Mouse (Mus musculus) cerebral cortex, adult 2 months (tissue): Measurements from ENCODE around the gene Sptb.

Experiments used
- WGBS: fragments of 180-500 bp; shearing (Covaris S2); methylation state at CpG from one replicate; pipeline ENCODE4 v1.1.7; 2018; 5-methylcytosine and 5-hydroxymethylcytosine counted together

The Sptb gene

DNA sequence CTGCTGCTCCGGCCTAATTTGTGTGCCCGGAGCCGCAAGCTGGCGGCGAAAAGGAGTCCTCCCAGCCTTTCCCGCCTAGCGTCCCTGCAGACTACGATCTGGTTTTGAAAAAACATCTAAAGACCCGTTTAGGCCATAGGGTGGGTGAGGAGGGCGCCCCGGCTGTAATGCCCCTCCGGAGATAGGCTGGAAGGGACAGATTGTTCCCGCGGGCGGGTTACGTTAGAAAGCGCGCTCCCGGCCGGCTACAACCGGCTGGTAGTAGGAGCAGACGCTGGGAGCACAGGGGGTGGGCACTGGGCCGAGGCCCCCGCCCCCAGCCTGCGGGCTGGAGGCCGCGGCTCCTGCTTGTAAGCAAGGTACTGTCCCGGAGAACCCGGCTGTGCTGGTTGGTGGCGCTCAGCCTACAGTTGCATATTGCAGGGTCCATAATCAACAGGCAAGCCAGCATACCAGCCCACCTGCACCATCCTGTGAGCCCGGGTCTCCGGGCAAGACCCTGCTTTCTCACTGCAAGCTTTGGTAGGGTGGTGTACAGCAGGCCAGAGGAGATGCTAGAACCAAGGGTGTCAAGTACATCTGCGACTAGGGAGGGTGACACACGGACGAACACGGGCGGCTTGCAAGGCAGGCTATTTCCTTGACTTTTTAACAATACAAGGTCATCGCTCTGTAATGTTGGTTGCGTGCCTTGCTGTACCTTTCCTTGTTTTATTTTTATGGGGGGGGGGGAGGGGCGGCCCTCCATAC, at the start of gene Sptb:
TSS of gene Sptb (minus strand) at position 197 of the 750 bp plus-strand sequence.
- 5% methylated on average over 40 of the region's 40 CpGs for WGBS

DNA sequence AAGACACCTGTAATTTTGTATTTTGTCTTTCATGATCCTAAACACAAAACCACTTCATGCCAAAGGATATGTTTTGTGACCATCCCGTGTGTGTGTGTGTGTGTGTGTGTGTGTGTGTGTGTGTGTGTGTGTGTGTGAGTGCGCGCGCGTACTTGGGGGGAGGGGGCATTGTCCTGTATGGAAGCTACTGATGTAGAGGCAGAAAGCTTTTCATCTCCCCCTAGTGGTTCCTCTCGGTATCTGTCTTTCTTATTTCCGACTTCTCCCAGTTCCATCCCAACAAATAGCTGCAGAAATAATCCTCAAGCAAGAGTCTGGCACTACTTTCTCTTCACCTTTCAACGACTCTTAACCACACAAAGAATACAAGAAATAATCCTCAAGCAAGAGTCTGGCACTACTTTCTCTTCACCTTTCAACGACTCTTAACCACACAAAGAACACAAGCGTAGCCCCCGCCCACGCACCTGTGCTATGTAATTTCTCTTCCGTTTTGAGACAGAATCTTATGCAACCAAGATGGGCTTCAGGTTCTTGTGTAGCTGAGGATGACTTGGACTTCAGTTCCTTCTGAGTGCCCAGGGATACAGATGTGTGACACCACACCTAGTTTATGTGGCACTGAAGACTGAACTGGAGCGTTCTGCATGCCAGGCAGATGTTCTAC, 42.4 kb upstream of the Sptb start:
- 39% methylated on average over 14 of the region's 14 CpGs for WGBS

GRCm38 (mm10) chr12:76750866-76751459, 40.6 kb upstream of the Sptb start:
- WGBS: 83% methylated on average over 16 of the region's 16 CpGs

- 90% methylated on average over 4 of the region's 4 CpGs for WGBS
These were observed 17.6 kb upstream of the Sptb start for GRCm38 (mm10) chr12:76727955-76728354.

DNA sequence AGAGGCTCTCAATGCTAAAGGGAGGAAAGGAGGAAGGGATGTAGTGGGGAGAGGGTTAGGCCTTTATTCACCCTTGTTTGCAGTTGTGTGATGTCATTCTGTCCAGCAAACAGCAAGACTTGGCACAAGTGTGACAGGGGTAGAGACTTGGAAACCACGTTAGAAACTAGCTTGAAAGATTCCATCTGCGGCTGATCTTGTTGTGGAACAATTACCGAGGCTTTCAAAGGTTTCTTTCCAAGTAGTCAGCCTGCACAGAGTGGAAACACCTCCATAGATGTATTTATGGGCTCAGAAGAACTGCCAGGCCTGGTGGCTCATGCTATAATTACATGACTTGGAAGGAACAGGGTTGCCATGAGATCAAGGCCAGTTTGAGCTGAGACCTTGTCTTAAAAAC, 11.7 kb upstream of the Sptb start:
- WGBS: 40% methylated on average over 3 of the region's 3 CpGs

DNA sequence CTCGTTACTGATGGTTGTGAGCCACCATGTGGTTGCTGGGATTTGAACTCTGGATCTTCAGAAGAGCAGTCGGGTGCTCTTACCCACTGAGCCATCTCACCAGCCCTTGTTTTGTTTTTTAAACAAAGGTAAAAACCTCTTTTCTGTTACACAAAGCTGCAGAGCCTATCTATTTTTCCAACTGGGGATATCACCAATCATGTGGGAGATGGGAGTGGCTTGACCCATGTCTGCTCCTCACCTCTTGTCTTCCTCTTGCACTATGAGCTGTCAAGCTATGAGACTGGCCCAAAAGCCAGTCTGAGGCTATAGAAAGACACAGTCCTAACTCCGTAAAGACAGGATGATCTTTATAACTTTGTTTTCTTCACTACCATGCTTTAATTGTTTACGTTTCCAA, 8.0 kb upstream of the Sptb start:
- WGBS: 87% methylated on average over 4 of the region's 4 CpGs

GRCm38 (mm10) chr12:76709795-76710350, 474 bp downstream of the Sptb start:
- 1% methylated on average over 54 of the region's 55 CpGs for WGBS

- 8% methylated on average over 34 of the region's 34 CpGs for WGBS
These were observed 1.2 kb downstream of the Sptb start for GRCm38 (mm10) chr12:76708956-76709794.

- 84% methylated on average over 3 of the region's 3 CpGs for WGBS
These were observed 2.2 kb downstream of the Sptb start for GRCm38 (mm10) chr12:76708181-76708580.

GRCm38 (mm10) chr12:76696380-76696935, 13.9 kb downstream of the Sptb start:
- WGBS: 51% methylated on average over 13 of the region's 13 CpGs

GRCm38 (mm10) chr12:76695773-76696172, 14.6 kb downstream of the Sptb start:
- 69% methylated on average over 5 of the region's 5 CpGs for WGBS

DNA sequence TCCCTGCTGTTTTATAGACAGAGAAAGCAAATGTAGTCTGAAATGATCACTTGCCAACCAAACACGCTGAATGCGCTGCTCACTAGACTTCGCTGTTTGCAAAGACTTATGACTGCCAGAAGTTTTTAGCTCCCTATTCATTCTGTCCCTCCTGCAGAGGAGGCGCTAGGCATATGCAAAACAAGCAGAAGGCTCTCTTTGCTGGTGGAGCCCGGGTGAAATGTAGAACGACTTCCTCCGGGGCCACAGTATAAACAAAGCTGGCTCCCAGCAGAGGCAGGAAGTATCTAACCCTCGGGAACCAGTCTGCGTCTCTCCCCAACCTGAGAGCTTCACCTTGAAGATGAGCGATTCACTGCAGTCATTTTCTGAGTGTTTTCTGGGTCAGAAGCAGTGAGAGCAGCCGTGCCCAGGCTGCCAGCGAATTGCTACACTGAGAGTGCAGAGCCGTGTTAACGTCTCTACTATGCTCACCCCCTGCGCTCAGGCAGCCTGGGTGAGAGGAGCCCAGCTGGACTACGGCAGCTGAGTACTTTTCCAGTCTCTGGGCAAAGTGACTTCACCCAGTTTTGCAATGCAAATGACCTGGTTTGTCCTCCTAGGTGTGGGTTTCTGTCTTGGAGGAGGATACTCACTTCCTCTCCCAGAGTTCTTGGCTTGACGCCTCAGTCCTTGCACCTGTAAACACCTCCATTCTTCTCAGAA, 15.4 kb downstream of the Sptb start:
- WGBS: 3% methylated on average over 17 of the region's 17 CpGs

- 81% methylated on average over 10 of the region's 10 CpGs for WGBS
These were observed 22.7 kb downstream of the Sptb start for GRCm38 (mm10) chr12:76687498-76688200.

- 97% methylated on average over 3 of the region's 3 CpGs for WGBS
These were observed 24.7 kb downstream of the Sptb start for GRCm38 (mm10) chr12:76685647-76686046.

- 72% methylated on average over 6 of the region's 6 CpGs for WGBS
These were observed 25.9 kb downstream of the Sptb start for GRCm38 (mm10) chr12:76684493-76684892.

GRCm38 (mm10) chr12:76677068-76677467, 33.3 kb downstream of the Sptb start:
- WGBS: 61% methylated on average over 7 of the region's 7 CpGs

DNA sequence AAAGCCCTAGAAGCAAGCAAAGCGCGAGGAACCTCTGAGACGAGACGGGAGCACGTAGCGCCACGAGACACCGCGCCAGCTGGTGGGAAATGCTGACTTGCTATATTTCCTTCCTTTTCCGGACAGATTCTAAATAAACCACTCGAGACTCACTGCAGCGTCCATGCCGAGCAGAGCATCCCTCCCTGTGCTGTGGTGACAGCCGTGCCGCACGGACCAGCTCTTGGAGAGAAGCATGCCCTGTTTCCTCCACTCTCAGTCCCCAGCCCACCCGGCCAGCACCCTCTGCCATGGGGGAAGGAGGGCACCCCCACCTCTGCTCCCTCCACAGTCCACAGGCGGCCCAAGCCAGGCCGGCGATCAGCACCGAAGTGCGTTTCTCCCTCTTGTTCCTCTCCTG, 33.9 kb downstream of the Sptb start:
- 75% methylated on average over 22 of the region's 22 CpGs for WGBS

DNA sequence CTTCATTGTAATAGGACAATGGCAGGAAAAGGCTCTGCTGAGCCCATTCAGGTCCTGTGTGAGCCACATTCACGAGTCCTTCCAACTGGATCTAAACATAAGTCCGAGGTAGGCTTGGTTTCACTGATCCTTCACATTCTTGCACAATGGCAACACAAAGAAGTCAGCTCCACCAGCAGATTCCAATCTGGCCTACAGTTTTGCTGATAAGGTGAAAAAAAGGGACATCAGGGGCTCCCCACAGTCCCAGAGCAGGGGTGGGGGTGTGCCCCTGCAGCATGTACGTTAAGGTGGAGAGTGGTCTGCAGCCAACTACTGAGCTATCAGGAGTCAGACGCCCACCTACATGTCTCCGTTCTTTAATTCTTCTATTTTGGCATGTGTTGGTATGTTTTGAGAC, 35.0 kb downstream of the Sptb start:
- 66% methylated on average over 5 of the region's 5 CpGs for WGBS

DNA sequence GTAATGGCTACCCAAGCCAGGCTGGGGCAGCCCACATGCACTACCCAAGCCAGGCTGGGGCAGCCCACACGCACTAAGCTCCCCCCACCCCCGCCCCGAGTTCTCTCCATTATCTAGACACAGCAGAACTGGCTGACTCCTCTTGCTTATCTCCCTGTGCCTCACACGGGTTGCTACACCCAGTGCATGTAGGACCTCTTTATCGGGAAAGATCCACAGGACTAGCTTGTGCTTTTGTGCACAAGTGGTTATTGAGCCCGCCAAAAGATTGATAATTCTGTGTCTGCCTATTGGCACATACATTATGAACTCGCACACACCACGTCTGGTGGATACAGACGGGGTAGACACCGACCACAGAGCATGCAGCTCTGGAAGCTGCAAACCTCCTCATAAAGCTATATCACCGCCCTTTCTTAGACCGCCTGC, 36.5 kb downstream of the Sptb start:
- WGBS: 84% methylated on average over 12 of the region's 12 CpGs

DNA sequence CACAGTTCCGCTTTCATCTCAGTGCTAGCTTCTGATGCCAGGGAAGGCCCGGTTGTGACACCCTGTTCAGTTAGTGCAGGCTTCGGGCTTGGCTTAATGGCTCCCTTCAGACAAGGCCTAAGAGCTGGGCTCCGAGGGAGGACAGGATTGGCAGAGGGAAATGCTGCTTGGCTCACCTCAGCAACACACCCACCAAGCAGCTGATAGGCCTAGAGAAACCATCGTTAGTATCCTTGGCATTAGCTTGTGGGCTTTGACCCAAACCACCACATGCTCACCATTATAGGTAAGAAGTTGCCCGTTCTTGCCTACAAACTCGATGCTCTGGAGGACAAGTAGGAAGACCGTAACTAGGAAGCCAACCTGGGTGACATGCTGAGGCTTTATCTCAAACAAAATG, 38.3 kb downstream of the Sptb start:
- WGBS: 70% methylated on average over 8 of the region's 8 CpGs
